Mouse (Mus musculus): ENCODE measurements around the gene Syngr1. TPM values are rescaled to one million over a fixed set of nuclear protein-coding genes. Genes with fewer than 3 reads are reported as not detected.

The Syngr1 gene
- polyA plus RNA-seq, 1 experiment from 2014 or later = 16.0 TPM

DNA sequence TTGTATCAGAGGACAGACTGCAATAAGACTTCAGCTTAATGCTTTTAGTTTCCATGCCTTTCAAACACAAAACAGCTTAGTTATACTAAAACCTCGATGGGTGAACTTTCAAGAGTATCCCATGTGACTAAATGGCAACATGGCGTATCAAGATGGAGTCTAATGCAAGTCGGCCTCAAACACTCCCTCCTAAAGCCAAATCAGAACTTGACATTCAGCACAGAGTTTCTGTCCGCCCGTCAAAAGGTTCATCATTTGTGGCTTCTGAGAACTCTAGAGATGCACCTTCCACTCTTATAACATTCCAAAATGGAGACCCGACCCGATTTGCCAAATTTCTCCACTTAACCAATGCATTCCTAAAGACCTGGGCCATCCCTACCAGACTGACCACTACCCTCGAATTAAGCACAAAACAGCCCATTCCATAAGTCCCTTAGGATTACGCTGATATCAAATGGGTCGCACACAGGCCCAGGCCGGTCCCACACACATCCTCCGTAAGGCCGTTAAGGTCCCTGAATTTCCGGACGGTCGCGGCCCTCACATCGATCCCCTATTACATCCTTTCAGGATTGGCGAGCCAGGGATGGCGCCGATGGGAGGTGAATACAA lies 8.4 kb upstream of the Syngr1 start:
- peak overlapping the region; percentile 76 for H3K4me2 ChIP-seq (ENCODE audit: low read depth, low read length)
- H3K4me3 ChIP-seq (ENCODE audit: low read length) = peak overlapping the region; percentile 89
- WGBS = under 1% methylated on average over 21 of the region's 21 CpGs
- H3K36me3 ChIP-seq (ENCODE audit: control insufficient read depth, insufficient read depth, low read length) = peaks cover 18% of the 10 kb centered on the region
- peak overlapping the region; percentile 91 for H3K27ac ChIP-seq (ENCODE audit: low read length)
- H3K9ac ChIP-seq (ENCODE audit: low read depth, low read length) = peak overlapping the region; percentile 97
- ATAC-seq = peak; percentile 45
- no peaks in the 10 kb centered on the region for H3K27me3 ChIP-seq (replicated peaks; ENCODE audit: control insufficient read depth, insufficient read depth, low read length)
- peaks cover 22% of the 10 kb centered on the region for H3K4me1 ChIP-seq (ENCODE audit: control insufficient read depth, insufficient read depth, low read length)
- peaks cover 3% of the 10 kb centered on the region for H3K9me3 ChIP-seq (ENCODE audit: control insufficient read depth, low read length)

DNA sequence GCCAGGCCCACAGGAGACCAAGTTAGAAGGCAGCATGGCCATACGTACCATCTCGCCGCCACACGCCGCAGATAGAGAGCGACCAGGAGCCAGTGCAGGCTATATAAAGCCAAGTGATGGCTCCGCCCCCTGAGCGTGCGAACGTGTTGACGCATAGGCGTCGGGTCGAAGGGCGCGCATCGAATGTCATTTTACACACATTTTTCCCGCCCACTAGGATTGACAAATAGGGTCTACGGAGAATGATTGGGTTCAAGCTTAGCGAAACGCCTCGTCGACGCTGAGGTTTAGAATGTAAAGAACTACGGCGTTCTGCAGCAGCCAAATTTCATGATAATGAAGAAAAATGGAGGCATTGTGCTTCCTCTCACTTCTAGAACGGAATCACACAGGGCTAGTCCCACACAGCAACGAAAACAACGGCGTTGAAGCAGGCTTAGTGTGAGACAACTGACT lies 7.8 kb upstream of the Syngr1 start:
- under 1% methylated on average over 30 of the region's 30 CpGs for WGBS

DNA sequence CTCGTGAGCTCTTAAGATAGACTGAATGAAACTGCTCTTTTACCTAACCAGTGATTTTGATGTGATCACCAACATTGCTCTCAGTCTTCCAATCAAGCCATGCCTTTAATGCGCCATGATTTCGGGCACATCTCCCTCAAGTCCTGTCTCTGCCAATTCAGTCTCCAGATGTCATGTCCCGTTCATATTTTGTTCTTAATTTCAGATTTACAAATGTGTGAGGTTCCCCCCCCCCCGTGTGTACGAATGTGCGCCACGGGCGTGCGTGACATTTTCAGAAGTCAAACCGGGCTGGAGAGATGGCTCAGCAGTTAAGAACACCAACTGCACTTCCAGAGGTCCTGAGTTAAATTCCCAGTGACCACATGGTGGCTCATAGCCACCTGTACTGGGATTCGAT lies 7.4 kb upstream of the Syngr1 start:
- peak overlapping the region; percentile 93 for H3K27ac ChIP-seq (ENCODE audit: low read length)
- H3K9me3 ChIP-seq (ENCODE audit: control insufficient read depth, low read length) = peaks cover 3% of the 10 kb centered on the region
- WGBS = under 1% methylated on average over 12 of the region's 12 CpGs
- peak overlapping the region; percentile 70 for H3K9ac ChIP-seq (ENCODE audit: low read depth, low read length)
- peak overlapping the region; percentile 81 for H3K4me2 ChIP-seq (ENCODE audit: low read depth, low read length)
- H3K4me3 ChIP-seq (ENCODE audit: low read length) = peak overlapping the region; percentile 89
- peaks cover 12% of the 10 kb centered on the region for H3K36me3 ChIP-seq (ENCODE audit: control insufficient read depth, insufficient read depth, low read length)
- no peaks in the 10 kb centered on the region for H3K27me3 ChIP-seq (replicated peaks; ENCODE audit: control insufficient read depth, insufficient read depth, low read length)
- peaks cover 22% of the 10 kb centered on the region for H3K4me1 ChIP-seq (ENCODE audit: control insufficient read depth, insufficient read depth, low read length)
- no peak; the same call in 1 of the 2 replicates for ATAC-seq

More for the DNA sequence above, 7.8 kb upstream of the Syngr1 start:
- H3K4me3 ChIP-seq (ENCODE audit: low read length) = peak overlapping the region; percentile 89
- ATAC-seq = peak; percentile 94
- peaks cover 3% of the 10 kb centered on the region for H3K9me3 ChIP-seq (ENCODE audit: control insufficient read depth, low read length)
- H3K27me3 ChIP-seq (replicated peaks; ENCODE audit: control insufficient read depth, insufficient read depth, low read length) = no peaks in the 10 kb centered on the region
- peaks cover 22% of the 10 kb centered on the region for H3K4me1 ChIP-seq (ENCODE audit: control insufficient read depth, insufficient read depth, low read length)
- H3K4me2 ChIP-seq (ENCODE audit: low read depth, low read length) = peak overlapping the region; percentile 81
- H3K9ac ChIP-seq (ENCODE audit: low read depth, low read length) = peak overlapping the region; percentile 97
- H3K36me3 ChIP-seq (ENCODE audit: control insufficient read depth, insufficient read depth, low read length) = peaks cover 16% of the 10 kb centered on the region
- H3K27ac ChIP-seq (ENCODE audit: low read length) = peak overlapping the region; percentile 93

DNA sequence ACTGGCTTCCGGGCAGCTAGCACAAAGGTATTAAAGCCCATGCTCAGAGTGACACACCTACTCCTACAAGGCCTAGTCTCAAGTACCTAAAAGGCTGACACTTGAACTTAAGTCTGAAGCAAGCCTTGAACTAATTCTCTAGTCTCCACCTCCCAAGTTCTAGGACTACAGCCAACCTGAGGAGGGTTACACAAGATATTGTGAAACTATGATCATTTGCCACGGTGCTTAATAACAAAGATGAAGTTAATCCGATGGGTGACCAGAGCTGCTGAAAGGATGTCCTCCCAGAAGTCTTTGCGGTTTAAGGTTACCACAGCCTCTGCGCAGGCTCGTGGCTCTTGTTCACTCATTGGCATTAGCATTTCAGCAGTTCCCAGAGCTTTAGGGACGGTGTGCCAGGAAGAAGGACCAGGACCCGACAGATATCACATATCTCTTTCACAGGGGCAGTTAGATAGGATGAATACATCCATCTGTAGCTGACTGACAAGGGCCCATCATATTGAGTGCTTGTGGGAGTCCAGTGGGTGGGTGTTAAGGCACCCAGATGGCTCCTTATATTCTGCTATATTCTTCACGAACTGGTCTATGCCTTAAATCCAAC lies 3.6 kb upstream of the Syngr1 start:
- H3K9ac ChIP-seq (ENCODE audit: low read depth, low read length) = no peak overlapping the region
- H3K4me1 ChIP-seq (ENCODE audit: control insufficient read depth, insufficient read depth, low read length) = peaks cover 5% of the 10 kb centered on the region; the same call in 1 of the 2 replicates
- ATAC-seq = no peak
- H3K9me3 ChIP-seq (ENCODE audit: control insufficient read depth, low read length) = peaks cover 3% of the 10 kb centered on the region
- 84% methylated on average over 9 of the region's 9 CpGs for WGBS
- no peak overlapping the region for H3K4me2 ChIP-seq (ENCODE audit: low read depth, low read length)
- no peak overlapping the region for H3K27ac ChIP-seq (ENCODE audit: low read length)
- H3K27me3 ChIP-seq (replicated peaks; ENCODE audit: control insufficient read depth, insufficient read depth, low read length) = peaks cover 14% of the 10 kb centered on the region
- H3K4me3 ChIP-seq (ENCODE audit: low read length) = no peak overlapping the region
- no peaks in the 10 kb centered on the region for H3K36me3 ChIP-seq (ENCODE audit: control insufficient read depth, insufficient read depth, low read length)

DNA sequence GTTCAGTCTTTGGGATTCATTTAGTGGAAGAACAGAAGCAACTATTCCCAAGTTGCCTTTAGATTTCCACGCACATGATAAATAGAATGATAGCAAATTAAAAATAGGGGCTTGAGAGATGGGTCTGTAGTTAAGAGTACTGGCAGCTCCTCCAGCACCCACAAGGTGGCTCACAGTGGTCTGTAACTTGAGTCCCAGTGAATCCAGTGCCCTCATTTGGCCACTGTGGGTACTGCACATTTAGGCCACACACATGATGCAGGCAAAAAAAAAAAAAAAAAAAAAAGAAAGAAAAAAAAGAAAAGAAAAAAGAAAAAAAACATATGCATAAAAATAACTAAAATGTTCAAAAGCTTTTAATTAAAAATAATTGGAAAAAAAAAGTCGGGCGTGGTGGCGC lies 2.5 kb upstream of the Syngr1 start:
- no peak for ATAC-seq
- WGBS = 35% methylated on average over 4 of the region's 4 CpGs
- Histone ChIP-seq H3K9ac (ENCODE audit: low read depth, low read length) (no peak overlapping the region), H3K36me3 (ENCODE audit: control insufficient read depth, insufficient read depth, low read length) (no peaks in the 10 kb centered on the region), H3K4me3 (ENCODE audit: low read length) (no peak overlapping the region), H3K9me3 (ENCODE audit: control insufficient read depth, low read length) (peaks cover 3% of the 10 kb centered on the region), H3K27me3 (replicated peaks; ENCODE audit: control insufficient read depth, insufficient read depth, low read length) (peaks cover 19% of the 10 kb centered on the region), H3K27ac (ENCODE audit: low read length) (no peak overlapping the region), H3K4me1 (ENCODE audit: control insufficient read depth, insufficient read depth, low read length) (peaks cover 5% of the 10 kb centered on the region; the same call in 1 of the 2 replicates), H3K4me2 (ENCODE audit: low read depth, low read length) (no peak overlapping the region)

DNA sequence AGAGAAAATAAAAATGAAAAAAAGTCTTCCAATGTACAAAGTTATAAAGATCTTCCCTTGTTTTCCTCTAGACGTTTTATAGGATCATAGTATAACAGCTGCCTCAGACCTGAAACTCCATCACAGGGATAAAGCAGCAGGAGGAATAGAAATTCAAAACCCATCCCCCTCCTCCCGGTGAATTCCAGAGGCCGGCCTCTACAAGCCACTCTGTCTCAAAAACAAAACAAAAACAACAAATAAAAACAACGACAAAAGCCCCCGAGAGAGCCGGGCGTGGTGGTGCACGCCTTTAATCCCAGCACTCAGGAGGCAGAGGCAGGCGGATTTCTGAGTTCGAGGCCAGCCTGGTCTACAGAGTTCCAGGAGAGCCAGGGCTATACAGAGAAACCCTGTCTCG lies 979 bp upstream of the Syngr1 start:
- no peak for ATAC-seq
- peaks cover 5% of the 10 kb centered on the region; the same call in 1 of the 2 replicates for H3K4me1 ChIP-seq (ENCODE audit: control insufficient read depth, insufficient read depth, low read length)
- WGBS = 73% methylated on average over 11 of the region's 11 CpGs
- no peak overlapping the region for H3K27ac ChIP-seq (ENCODE audit: low read length)
- H3K36me3 ChIP-seq (ENCODE audit: control insufficient read depth, insufficient read depth, low read length) = no peaks in the 10 kb centered on the region
- no peak overlapping the region for H3K4me3 ChIP-seq (ENCODE audit: low read length)
- H3K9ac ChIP-seq (ENCODE audit: low read depth, low read length) = no peak overlapping the region
- no peak overlapping the region for H3K4me2 ChIP-seq (ENCODE audit: low read depth, low read length)
- H3K9me3 ChIP-seq (ENCODE audit: control insufficient read depth, low read length) = peaks cover 3% of the 10 kb centered on the region
- peaks cover 19% of the 10 kb centered on the region for H3K27me3 ChIP-seq (replicated peaks; ENCODE audit: control insufficient read depth, insufficient read depth, low read length)

DNA sequence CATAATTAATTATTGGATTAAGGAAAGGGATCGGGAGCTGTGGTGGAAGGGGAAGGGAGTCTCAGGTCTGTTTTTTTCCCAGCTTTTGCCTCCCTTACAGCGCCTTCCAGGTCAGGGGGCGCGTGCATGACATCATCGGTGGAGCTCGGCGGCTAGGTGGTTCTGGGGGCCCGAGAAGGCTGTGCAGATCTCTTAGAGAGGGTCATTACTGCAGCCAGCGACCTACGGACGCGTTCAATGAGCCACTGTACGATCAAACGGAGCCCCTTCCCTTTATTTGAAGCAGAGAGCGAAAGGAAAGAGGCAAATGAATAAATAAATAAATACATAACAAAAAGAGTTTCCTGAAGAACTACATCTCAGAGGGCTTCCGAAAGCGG lies 403 bp upstream of the Syngr1 start:
- Histone ChIP-seq H3K9me3 (ENCODE audit: control insufficient read depth, low read length) (peaks cover 3% of the 10 kb centered on the region), H3K9ac (ENCODE audit: low read depth, low read length) (peak overlapping the region; percentile 80), H3K4me2 (ENCODE audit: low read depth, low read length) (peak overlapping the region; percentile 85), H3K4me3 (ENCODE audit: low read length) (peak overlapping the region; percentile 70), H3K36me3 (ENCODE audit: control insufficient read depth, insufficient read depth, low read length) (no peaks in the 10 kb centered on the region), H3K27ac (ENCODE audit: low read length) (no peak overlapping the region), H3K27me3 (replicated peaks; ENCODE audit: control insufficient read depth, insufficient read depth, low read length) (peaks cover 19% of the 10 kb centered on the region), H3K4me1 (ENCODE audit: control insufficient read depth, insufficient read depth, low read length) (peaks cover 5% of the 10 kb centered on the region; the same call in 1 of the 2 replicates)
- 2% methylated on average over 17 of the region's 17 CpGs for WGBS
- ATAC-seq = 0 out of 2 replicates have a peak, but pooled peaks have one; percentile 21

DNA sequence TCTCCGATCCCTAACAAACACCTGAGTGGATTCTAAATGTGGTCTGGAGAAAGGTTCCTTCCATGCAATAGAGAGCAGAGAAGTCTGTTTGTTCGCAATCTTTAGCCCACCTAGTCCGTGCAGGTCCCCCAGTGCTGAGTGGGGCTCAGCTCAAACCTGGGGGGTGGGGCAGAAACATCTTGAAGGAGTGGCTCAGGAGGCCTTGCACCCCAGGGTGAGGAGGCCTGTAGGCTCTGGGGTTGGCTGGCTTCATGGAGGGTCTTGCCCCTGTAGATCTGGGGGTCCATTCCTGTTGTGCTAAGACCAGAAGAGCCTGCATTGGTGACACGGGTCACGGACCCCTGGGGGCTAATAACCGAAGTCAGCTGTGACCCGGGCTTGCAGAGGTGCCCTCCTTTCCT lies 907 bp downstream of the Syngr1 start:
- Histone ChIP-seq H3K9me3 (ENCODE audit: control insufficient read depth, low read length) (no peaks in the 10 kb centered on the region), H3K4me2 (ENCODE audit: low read depth, low read length) (peak overlapping the region; percentile 85), H3K4me1 (ENCODE audit: control insufficient read depth, insufficient read depth, low read length) (peaks cover 14% of the 10 kb centered on the region), H3K4me3 (ENCODE audit: low read length) (peak overlapping the region; percentile 70), H3K27ac (ENCODE audit: low read length) (no peak overlapping the region), H3K36me3 (ENCODE audit: control insufficient read depth, insufficient read depth, low read length) (no peaks in the 10 kb centered on the region), H3K27me3 (replicated peaks; ENCODE audit: control insufficient read depth, insufficient read depth, low read length) (peaks cover 19% of the 10 kb centered on the region), H3K9ac (ENCODE audit: low read depth, low read length) (peak overlapping the region; percentile 80)
- 36% methylated on average over 7 of the region's 7 CpGs for WGBS
- no peak for ATAC-seq

DNA sequence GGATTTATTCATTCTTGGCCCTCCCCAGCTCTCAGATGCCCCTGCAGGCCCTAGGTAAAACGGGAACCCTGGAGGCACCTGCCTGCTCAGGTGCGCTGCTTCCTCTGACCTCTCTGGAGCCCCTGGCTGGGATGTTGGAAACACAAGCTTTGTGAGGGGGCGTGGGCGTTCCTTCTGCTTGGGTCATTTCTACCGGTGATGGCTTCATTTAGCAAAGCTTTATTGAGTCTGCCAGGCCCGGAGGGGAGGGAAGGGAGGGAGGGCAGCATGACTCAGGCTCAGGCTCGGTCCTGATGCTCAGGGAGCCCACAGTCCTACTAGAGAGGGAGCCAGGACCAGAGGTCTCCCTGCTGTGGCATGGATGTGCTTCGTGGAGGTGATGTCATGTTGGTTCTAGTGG lies 1.5 kb downstream of the Syngr1 start:
- peak overlapping the region; percentile 70; the same call in 1 of the 2 replicates for H3K4me3 ChIP-seq (ENCODE audit: low read length)
- WGBS = 21% methylated on average over 8 of the region's 8 CpGs
- H3K27me3 ChIP-seq (replicated peaks; ENCODE audit: control insufficient read depth, insufficient read depth, low read length) = peaks cover 19% of the 10 kb centered on the region
- no peak overlapping the region for H3K27ac ChIP-seq (ENCODE audit: low read length)
- no peak overlapping the region for H3K9ac ChIP-seq (ENCODE audit: low read depth, low read length)
- no peaks in the 10 kb centered on the region for H3K9me3 ChIP-seq (ENCODE audit: control insufficient read depth, low read length)
- peaks cover 20% of the 10 kb centered on the region for H3K4me1 ChIP-seq (ENCODE audit: control insufficient read depth, insufficient read depth, low read length)
- 0 out of 2 replicates have a peak overlapping the region, but pooled peaks have one; percentile 10 for H3K4me2 ChIP-seq (ENCODE audit: low read depth, low read length)
- no peak for ATAC-seq
- no peaks in the 10 kb centered on the region for H3K36me3 ChIP-seq (ENCODE audit: control insufficient read depth, insufficient read depth, low read length)
